Mouse (Mus musculus) heart, embryonic 14.5 days (tissue): ENCODE measurements around the gene Flvcr2. TPM values are rescaled to one million over a fixed set of nuclear protein-coding genes. Genes with fewer than 3 reads are reported as not detected.

Source experiments
- ATAC-seq: fragments of 200-750 bp; cut with Nextera tagmentation; 2 replicates; pipeline ENCODE4 v1.8.0; 2017; ENCODE audit warnings: low read depth, moderate TSS enrichment; ENCODE audit not compliant: insufficient number of reproducible peaks, insufficient read depth, low FRiP score
- H3K27ac ChIP-seq, 2 experiments: fragments of 200-500 bp in 1 of 2; fragments of 300-500 bp in 1 of 2; sonication (generic) in 1 of 2; replicated peaks in 1 of 2; 2 replicates each; pipeline ENCODE4 v1.5.1; 2012 to 2014; ENCODE audit warnings: low read depth in 2 of 2, low read length in 2 of 2, control low read depth in 1 of 2, mild to moderate bottlenecking in 1 of 2, mixed read lengths in 1 of 2; ENCODE audit not compliant: control insufficient read depth in 1 of 2, insufficient read depth in 1 of 2
- H3K27me3 ChIP-seq: fragments of 300-500 bp; sonication (generic); 2 replicates; pipeline ENCODE4 v1.6.1; 2014; ENCODE audit warnings: mild to moderate bottlenecking, low read length, control low read depth; ENCODE audit not compliant: control insufficient read depth, insufficient read depth
- H3K36me3 ChIP-seq: fragments of 300-500 bp; sonication (generic); 2 replicates; pipeline ENCODE4 v1.6.1; 2014; ENCODE audit warnings: mild to moderate bottlenecking, control low read depth, low read length, mixed read lengths; ENCODE audit not compliant: control insufficient read depth, insufficient read depth
- H3K4me1 ChIP-seq, 2 experiments: fragments of 200-500 bp in 1 of 2; fragments of 300-500 bp in 1 of 2; sonication (generic) in 1 of 2; 2 replicates each; pipeline ENCODE4 v1.6.1; 2012 to 2014; ENCODE audit warnings: low read length in 2 of 2, control low read depth in 1 of 2, mixed read lengths in 1 of 2; ENCODE audit not compliant: control insufficient read depth in 2 of 2, insufficient read depth in 2 of 2
- H3K4me2 ChIP-seq: fragments of 300-500 bp; sonication (generic); 2 replicates; pipeline ENCODE4 v1.6.1; 2014; ENCODE audit warnings: mild to moderate bottlenecking, low read length
- H3K4me3 ChIP-seq, 2 experiments: fragments of 200-500 bp in 1 of 2; fragments of 300-500 bp in 1 of 2; sonication (generic) in 1 of 2; 2 replicates each; pipeline ENCODE4 v1.5.1; 2012 to 2014; ENCODE audit warnings: low read length in 2 of 2, mild to moderate bottlenecking in 2 of 2, control low read depth in 1 of 2, low read depth in 1 of 2, moderate library complexity in 1 of 2; ENCODE audit not compliant: control insufficient read depth in 1 of 2, insufficient read depth in 1 of 2
- H3K9ac ChIP-seq: fragments of 300-500 bp; sonication (generic); 2 replicates; pipeline ENCODE4 v1.6.1; 2014; ENCODE audit warnings: mild to moderate bottlenecking, low read length
- H3K9me3 ChIP-seq: fragments of 300-500 bp; sonication (generic); 2 replicates; pipeline ENCODE4 v1.6.1; 2016; ENCODE audit warnings: low read length, control low read depth; ENCODE audit not compliant: control insufficient read depth
- WGBS: fragments of 180-500 bp; shearing (Covaris S2); extraction: QIAGEN DNeasy Blood & Tissue Kit; methylation state at CpG from one replicate; pipeline ENCODE4 v1.1.7; 2014; 5-methylcytosine and 5-hydroxymethylcytosine counted together
- polyA plus RNA-seq: library from polyadenylated mRNA; unstranded; fragments of >200 nt; fragmentation: Nextera tagmentation; extraction: Ambion mirVana; gene quantifications from 2 replicates; pipeline ENCODE4 v1.2.1, GENCODE M21; 2014

Flvcr2 gene
- polyA plus RNA-seq, 1 experiment from 2014 or later: 7.8 TPM

- peak within 1 kb of the TSS; percentile 83 for H3K9ac ChIP-seq
- peaks cover 6 to 24% of the 10 kb centered on the region in 2 experiments for H3K4me1 ChIP-seq
- peak within 1 kb of the TSS; percentile 93 for H3K4me2 ChIP-seq
- peak within 1 kb of the TSS; percentile 98 to 99 for H3K27ac ChIP-seq
- peaks cover 35% of the 10 kb centered on the region for H3K36me3 ChIP-seq
- WGBS: under 1% methylated on average over 67 of the region's 67 CpGs
- H3K27me3 ChIP-seq: no peaks in the 10 kb centered on the region
- H3K4me3 ChIP-seq: peak within 1 kb of the TSS; percentile 71 to 93
- no peaks in the 10 kb centered on the region for H3K9me3 ChIP-seq
- ATAC-seq: peak; percentile 94
These were observed 78.3 kb downstream of the Flvcr2 start, which contains the start of the genes Erg28 and Ttll5 for GRCm38 (mm10) chr12:85824438-85825264. TSS of gene Erg28 (minus strand) at chr12:85824550. TSS of gene Ttll5 (plus strand) at chr12:85824659.

- H3K4me3 ChIP-seq: peak overlapping the region; percentile 71 to 93
- WGBS: 11% methylated on average over 8 of the region's 8 CpGs
- ATAC-seq: no peak
These were observed 79.0 kb downstream of the Flvcr2 start for GRCm38 (mm10) chr12:85825361-85825760.

DNA sequence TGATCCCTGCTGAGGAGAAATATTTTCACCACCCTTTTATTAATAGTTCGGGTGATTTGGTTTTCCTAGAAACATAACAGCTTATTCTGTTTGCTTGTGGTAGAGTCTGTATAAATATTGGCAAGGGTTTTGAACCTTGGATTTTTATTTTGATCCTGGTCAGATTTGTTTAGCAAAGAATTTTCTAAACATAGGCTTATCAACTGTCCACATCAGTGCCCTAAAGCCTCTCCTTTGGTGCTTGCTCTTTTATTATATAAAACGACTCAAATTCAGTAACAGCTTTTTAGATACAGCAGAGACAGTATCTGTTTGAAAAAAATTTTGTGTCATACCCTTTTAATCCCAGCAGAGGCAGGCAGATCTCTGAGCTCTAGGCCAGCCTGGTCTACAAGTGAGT lies 79.5 kb downstream of the Flvcr2 start:
- ATAC-seq: no peak
- no peak overlapping the region for H3K9ac ChIP-seq
- H3K27ac ChIP-seq: no peak overlapping the region
- H3K27me3 ChIP-seq: no peaks in the 10 kb centered on the region
- H3K4me1 ChIP-seq: peaks cover 6 to 18% of the 10 kb centered on the region in 2 experiments
- H3K4me2 ChIP-seq: peak overlapping the region; percentile 62
- H3K4me3 ChIP-seq: no peak overlapping the region
- WGBS: 70% methylated on average over 2 of the region's 2 CpGs
- H3K36me3 ChIP-seq: peaks cover 37% of the 10 kb centered on the region
- H3K9me3 ChIP-seq: no peaks in the 10 kb centered on the region

More at GRCm38 (mm10) chr12:85825361-85825760, 79.0 kb downstream of the Flvcr2 start:
- H3K9me3 ChIP-seq: no peaks in the 10 kb centered on the region
- H3K36me3 ChIP-seq: peaks cover 38% of the 10 kb centered on the region
- H3K27ac ChIP-seq: peak overlapping the region; percentile 69 to 98
- H3K27me3 ChIP-seq: no peaks in the 10 kb centered on the region
- peaks cover 6 to 18% of the 10 kb centered on the region in 2 experiments for H3K4me1 ChIP-seq
- H3K9ac ChIP-seq: peak overlapping the region; percentile 83
- H3K4me2 ChIP-seq: peak overlapping the region; percentile 62

DNA sequence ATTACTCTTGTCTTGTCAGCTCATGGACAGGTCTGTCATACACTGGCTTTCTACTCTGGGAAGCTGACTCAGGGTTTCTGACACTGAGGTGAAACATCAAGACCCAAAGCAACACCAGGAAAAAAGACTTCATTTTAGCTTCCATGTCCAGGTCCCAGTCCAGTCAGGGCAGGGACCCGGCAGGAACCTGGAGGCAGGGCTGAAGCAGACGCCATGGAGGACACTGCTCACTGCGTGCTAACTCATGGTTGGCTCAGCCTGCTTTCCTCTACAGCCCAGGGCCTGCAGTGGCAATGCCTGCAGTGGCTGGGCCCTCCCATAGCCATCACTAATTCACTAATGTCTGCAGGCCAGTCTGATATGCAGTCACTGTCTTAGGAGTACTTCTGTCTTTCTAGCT lies 82.5 kb downstream of the Flvcr2 start:
- no peak overlapping the region for H3K4me2 ChIP-seq
- H3K27ac ChIP-seq: no peak overlapping the region
- H3K9ac ChIP-seq: no peak overlapping the region
- H3K36me3 ChIP-seq: peaks cover 45% of the 10 kb centered on the region
- peaks cover under 1 to 2% of the 10 kb centered on the region in 2 experiments; a peak in 3 of 4 replicates for H3K4me1 ChIP-seq
- no peak overlapping the region for H3K4me3 ChIP-seq
- ATAC-seq: no peak
- WGBS: 87% methylated on average over 3 of the region's 3 CpGs
- no peaks in the 10 kb centered on the region for H3K9me3 ChIP-seq
- no peaks in the 10 kb centered on the region for H3K27me3 ChIP-seq

GRCm38 (mm10) chr12:85829866-85830265 lies 83.5 kb downstream of the Flvcr2 start:
- WGBS: 91% methylated on average over 3 of the region's 3 CpGs
- no peak overlapping the region for H3K4me2 ChIP-seq
- no peak for ATAC-seq
- no peaks in the 10 kb centered on the region for H3K9me3 ChIP-seq
- no peaks in the 10 kb centered on the region for H3K27me3 ChIP-seq
- H3K27ac ChIP-seq: no peak overlapping the region
- H3K4me1 ChIP-seq: no peaks in the 10 kb centered on the region; a peak in 1 of 4 replicates
- peaks cover 45% of the 10 kb centered on the region for H3K36me3 ChIP-seq
- no peak overlapping the region for H3K9ac ChIP-seq
- no peak overlapping the region for H3K4me3 ChIP-seq

DNA sequence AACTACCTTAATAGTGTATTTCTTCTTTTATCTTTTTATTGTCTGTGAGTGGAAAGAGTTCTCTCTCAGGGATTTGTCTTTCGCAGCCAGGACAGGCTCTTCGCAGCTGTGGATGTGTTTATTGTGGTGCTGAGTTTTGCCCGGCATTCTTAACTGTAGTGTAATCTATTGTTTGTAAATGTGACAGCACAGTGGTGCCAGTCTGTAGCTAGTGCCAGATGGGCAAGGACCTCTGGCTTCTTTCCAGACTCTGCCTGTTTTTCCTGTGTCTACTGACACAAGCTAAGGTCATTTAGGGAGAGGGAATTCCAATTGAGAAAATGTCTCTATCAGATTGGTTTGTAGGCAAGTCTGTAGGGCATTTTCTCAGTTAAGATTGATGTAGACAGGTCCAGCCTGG lies 84.4 kb downstream of the Flvcr2 start:
- Histone ChIP-seq H3K36me3 (peaks cover 45% of the 10 kb centered on the region), H3K27ac (no peak overlapping the region), H3K4me1 (no peaks in the 10 kb centered on the region; a peak in 1 of 4 replicates), H3K9ac (no peak overlapping the region), H3K4me3 (no peak overlapping the region), H3K9me3 (no peaks in the 10 kb centered on the region), H3K27me3 (no peaks in the 10 kb centered on the region), H3K4me2 (no peak overlapping the region)
- no peak for ATAC-seq
- WGBS: 85% methylated on average over 3 of the region's 3 CpGs

DNA sequence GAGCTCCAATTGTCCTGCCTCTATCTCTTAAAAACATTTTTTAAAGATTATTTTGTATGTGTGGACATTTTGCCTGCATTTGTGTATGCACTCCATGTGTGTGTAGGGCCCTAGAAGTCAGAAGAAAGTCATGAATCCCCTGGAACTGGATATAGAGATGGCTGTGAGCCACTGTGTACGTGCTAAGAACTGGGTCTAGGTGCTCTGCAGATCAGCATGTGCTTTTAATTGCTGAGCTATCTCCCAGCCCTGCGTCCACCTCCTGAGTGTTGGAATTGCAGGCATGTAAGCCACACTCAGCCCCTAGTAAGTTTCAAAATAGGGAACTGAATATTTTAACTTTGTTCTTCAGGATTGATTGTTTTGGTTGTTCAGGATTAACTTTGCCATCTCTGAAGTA lies 88.2 kb downstream of the Flvcr2 start:
- Histone ChIP-seq H3K4me1 (no peaks in the 10 kb centered on the region), H3K4me2 (no peak overlapping the region), H3K36me3 (peaks cover 24% of the 10 kb centered on the region), H3K9me3 (no peaks in the 10 kb centered on the region), H3K27me3 (no peaks in the 10 kb centered on the region), H3K4me3 (no peak overlapping the region), H3K27ac (0 out of 4 replicates have a peak overlapping the region, but pooled peaks of 1 of the 2 experiments have one; percentile 16), H3K9ac (no peak overlapping the region)
- ATAC-seq: no peak
- 59% methylated on average over 2 of the region's 2 CpGs for WGBS
